In genomic region chr8:84787523-84788302, GRCm38 (mm10) we compare ENCODE assay signal across 12 mouse cellular contexts. TPM values are rescaled to one million over a fixed set of nuclear protein-coding genes. Genes with fewer than 3 reads are reported as not detected.
DNase-seq lines count a peak whose midpoint lies in the region; ATAC-seq and TF ChIP-seq lines count a peak whose summit lies in the region.
"Had no signal": no experiment of that assay in that cellular context is flagged by ENCODE, and none has a peak within 500 bp of the region (broad histone marks: within the 10 kb centered on the region; RNA-seq: fewer than 3 reads in every experiment).

No protein-coding gene starts in this region.

- peaks cover 22% of the 10 kb centered on the region for H3K27me3 ChIP-seq in embryonic facial prominence, embryonic 15.5 days
- peaks cover 100% of the 10 kb centered on the region for H3K27me3 ChIP-seq in embryonic facial prominence, embryonic 10.5 days (replicated peaks; ENCODE audit: low read depth, poor library complexity, severe bottlenecking)

- H3K4me3 ChIP-seq in embryonic facial prominence, embryonic 15.5 days (replicated peaks) = no peak overlapping the region
- H3K4me3 ChIP-seq in embryonic facial prominence, embryonic 10.5 days = no peak overlapping the region
- no peak overlapping the region for H3K4me3 ChIP-seq in embryonic fibroblast, embryonic 13.5 days (ENCODE audit: insufficient read depth, low read length)
- H3K4me3 ChIP-seq: midbrain, embryonic 13.5 days had no signal

- H3K9me3 ChIP-seq in embryonic facial prominence, embryonic 15.5 days (replicated peaks) = no peaks in the 10 kb centered on the region
- H3K9me3 ChIP-seq in embryonic facial prominence, embryonic 10.5 days = no peaks in the 10 kb centered on the region
- H3K9me3 ChIP-seq: midbrain, embryonic 13.5 days had no signal

- TF ChIP-seq CTCF in brain, embryonic 14.5 days (IDR thresholded peaks at IDR 0.05; ENCODE audit: borderline replicate concordance, extremely low read depth, insufficient read depth, insufficient read length) = no peak
- TF ChIP-seq CTCF in embryonic fibroblast, embryonic 13.5 days (IDR thresholded peaks at IDR 0.05; ENCODE audit: borderline replicate concordance, insufficient read depth, low read length) = no peak

- H3K36me3 ChIP-seq in embryonic facial prominence, embryonic 15.5 days = no peaks in the 10 kb centered on the region
- H3K36me3 ChIP-seq in embryonic facial prominence, embryonic 10.5 days (replicated peaks) = no peaks in the 10 kb centered on the region
- H3K36me3 ChIP-seq: midbrain, embryonic 13.5 days had no signal

- 52% methylated on average over 14 of the region's 14 CpGs for WGBS in embryonic facial prominence, embryonic 15.5 days
- WGBS in embryonic facial prominence, embryonic 10.5 days = 3% methylated on average over 14 of the region's 14 CpGs

- no peak for ATAC-seq in embryonic facial prominence, embryonic 15.5 days (ENCODE audit: insufficient number of reproducible peaks, low FRiP score, low TSS enrichment, low read depth)
- ATAC-seq: midbrain, embryonic 13.5 days had no signal

- no peak for TF ChIP-seq POLR2A in brain, embryonic 14.5 days (IDR thresholded peaks at IDR 0.05; ENCODE audit: borderline replicate concordance, extremely low read depth, insufficient read depth, insufficient read length, poor library complexity, severe bottlenecking)
- TF ChIP-seq POLR2A in embryonic fibroblast, embryonic 13.5 days (IDR thresholded peaks at IDR 0.05; ENCODE audit: low read depth, low read length) = no peak

- H3K9ac ChIP-seq in embryonic facial prominence, embryonic 15.5 days = no peak overlapping the region
- H3K9ac ChIP-seq: midbrain, embryonic 13.5 days had no signal

- DNase-seq in embryonic facial prominence, embryonic 10.5 days (ENCODE audit: low spot score) = no peak
- DNase-seq in layer of hippocampus, postnatal 14 days (ENCODE audit: low spot score in 2 of 2) = peak; percentile 61 to 77
- DNase-seq in layer of hippocampus, adult 9-11 months = no peak
- DNase-seq in brain, embryonic 14.5 days (ENCODE audit: low read depth) = peak; percentile 83
- no peak for DNase-seq in lung, postnatal 25 days (ENCODE audit: low spot score)
- no peak for DNase-seq in B cell, adult 2 months
- DNase-seq: adrenal gland, adult 2 months; heart, postnatal 36 days; thymus, adult 2 months had no signal

- no peak overlapping the region for H3K4me2 ChIP-seq in embryonic facial prominence, embryonic 15.5 days (replicated peaks)
- H3K4me2 ChIP-seq: midbrain, embryonic 13.5 days had no signal

- H3K27ac ChIP-seq in embryonic facial prominence, embryonic 15.5 days (replicated peaks) = peak overlapping the region; percentile 84
- H3K27ac ChIP-seq in embryonic facial prominence, embryonic 10.5 days (replicated peaks) = no peak overlapping the region
- H3K27ac ChIP-seq in embryonic fibroblast, embryonic 13.5 days (ENCODE audit: insufficient read depth, low read length) = peak overlapping the region; percentile 76
- H3K27ac ChIP-seq: midbrain, embryonic 13.5 days had no signal

- H3K4me1 ChIP-seq in embryonic facial prominence, embryonic 15.5 days = peaks cover 97% of the 10 kb centered on the region
- peaks cover 13% of the 10 kb centered on the region for H3K4me1 ChIP-seq in embryonic facial prominence, embryonic 10.5 days
- peaks cover 48% of the 10 kb centered on the region for H3K4me1 ChIP-seq in embryonic fibroblast, embryonic 13.5 days (ENCODE audit: control insufficient read depth, insufficient read depth, low read length)

RNA-seq across cellular contexts. Expression of gene Nfix, which starts 12.4 kb away (rescaled TPM):
- 61.4 and 62.0 TPM in 2 replicates for polyA plus RNA-seq in embryonic facial prominence, embryonic 15.5 days (2015; fragmentation: Nextera tagmentation; extraction: Ambion mirVana)
- 0.29 and 0.77 TPM in 2 replicates for polyA plus RNA-seq in embryonic facial prominence, embryonic 10.5 days (2016; fragmentation: Nextera tagmentation; extraction: Ambion mirVana)
- total RNA-seq in layer of hippocampus, postnatal 14 days (2021) = 100 to 1,000 TPM; 519 to 562 TPM
- polyA plus RNA-seq in brain, embryonic 14.5 days (2012; rRNA removed) = 34.0 and 46.8 TPM in 2 replicates
- polyA plus RNA-seq in embryonic fibroblast, embryonic 13.5 days (2011; ENCODE audit: insufficient read length, low read depth, missing spikeins) = 173 and 236 TPM in 2 replicates

RNA-seq across cellular contexts. Expression of gene Dand5, which starts 34.9 kb away (rescaled TPM):
- polyA plus RNA-seq in embryonic facial prominence, embryonic 15.5 days (2015; fragmentation: Nextera tagmentation; extraction: Ambion mirVana) = 8.4 and 8.9 TPM in 2 replicates
- polyA plus RNA-seq in embryonic facial prominence, embryonic 10.5 days (2016; fragmentation: Nextera tagmentation; extraction: Ambion mirVana) = 2.8 and 3.0 TPM in 2 replicates
- total RNA-seq in layer of hippocampus, postnatal 14 days (2021) = 1 to 10 TPM; 7.4 to 8.6 TPM
- polyA plus RNA-seq in brain, embryonic 14.5 days (2012; rRNA removed) = 8.0 and 8.9 TPM in 2 replicates
- polyA plus RNA-seq in embryonic fibroblast, embryonic 13.5 days (2011; ENCODE audit: insufficient read length, low read depth, missing spikeins) = 2.0 and 2.3 TPM in 2 replicates

RNA-seq across cellular contexts. Expression of gene Gadd45gip1, which starts 43.6 kb away (rescaled TPM):
- polyA plus RNA-seq in embryonic facial prominence, embryonic 15.5 days (2015; fragmentation: Nextera tagmentation; extraction: Ambion mirVana) = 46.5 TPM in 2 replicates
- 45.2 and 47.3 TPM in 2 replicates for polyA plus RNA-seq in embryonic facial prominence, embryonic 10.5 days (2016; fragmentation: Nextera tagmentation; extraction: Ambion mirVana)
- 10 to 100 TPM; 19.4 to 20.4 TPM for total RNA-seq in layer of hippocampus, postnatal 14 days (2021)
- 30.1 and 39.2 TPM in 2 replicates for polyA plus RNA-seq in brain, embryonic 14.5 days (2012; rRNA removed)
- polyA plus RNA-seq in embryonic fibroblast, embryonic 13.5 days (2011; ENCODE audit: insufficient read length, low read depth, missing spikeins) = 11.7 and 12.6 TPM in 2 replicates

RNA-seq across cellular contexts. Expression of gene Rad23a, which starts 52.8 kb away (rescaled TPM):
- polyA plus RNA-seq in embryonic facial prominence, embryonic 15.5 days (2015; fragmentation: Nextera tagmentation; extraction: Ambion mirVana) = 104 and 110 TPM in 2 replicates
- 112 and 122 TPM in 2 replicates for polyA plus RNA-seq in embryonic facial prominence, embryonic 10.5 days (2016; fragmentation: Nextera tagmentation; extraction: Ambion mirVana)
- total RNA-seq in layer of hippocampus, postnatal 14 days (2021) = 10 to 100 TPM; 59.4 to 64.8 TPM
- 63.7 and 66.0 TPM in 2 replicates for polyA plus RNA-seq in brain, embryonic 14.5 days (2012; rRNA removed)
- 57.6 and 61.7 TPM in 2 replicates for polyA plus RNA-seq in embryonic fibroblast, embryonic 13.5 days (2011; ENCODE audit: insufficient read length, low read depth, missing spikeins)

RNA-seq across cellular contexts. Expression of gene Calr, which starts 59.0 kb away (rescaled TPM):
- 975 and 998 TPM in 2 replicates for polyA plus RNA-seq in embryonic facial prominence, embryonic 15.5 days (2015; fragmentation: Nextera tagmentation; extraction: Ambion mirVana)
- 758 and 801 TPM in 2 replicates for polyA plus RNA-seq in embryonic facial prominence, embryonic 10.5 days (2016; fragmentation: Nextera tagmentation; extraction: Ambion mirVana)
- total RNA-seq in layer of hippocampus, postnatal 14 days (2021) = 100 to 1,000 TPM; 453 to 590 TPM
- polyA plus RNA-seq in brain, embryonic 14.5 days (2012; rRNA removed) = 374 and 466 TPM in 2 replicates
- polyA plus RNA-seq in embryonic fibroblast, embryonic 13.5 days (2011; ENCODE audit: insufficient read length, low read depth, missing spikeins) = 1,122 and 1,201 TPM in 2 replicates

Comparison
In these comparisons a context has a peak if more than half of its experiments do, and no peak if none do; other contexts are left out.
1. DNase-seq: peak in layer of hippocampus, postnatal 14 days (2 of 2) and brain, embryonic 14.5 days (single experiment); none in embryonic facial prominence, embryonic 10.5 days (single experiment), layer of hippocampus, adult 9-11 months (single experiment), lung, postnatal 25 days (single experiment) and B cell, adult 2 months (0 of 2).
2. RNA of gene Nfix, which starts 12.4 kb away (polyA plus RNA-seq): 173 to 236 TPM in embryonic fibroblast, embryonic 13.5 days, 61.4 to 62.0 TPM in embryonic facial prominence, embryonic 15.5 days and 34.0 to 46.8 TPM in brain, embryonic 14.5 days; 0.29 to 0.77 TPM in embryonic facial prominence, embryonic 10.5 days; every median in the first group is over 10 times any median in the second.